Mouse (Mus musculus): ENCODE data around the gene Erc2.

DNA sequence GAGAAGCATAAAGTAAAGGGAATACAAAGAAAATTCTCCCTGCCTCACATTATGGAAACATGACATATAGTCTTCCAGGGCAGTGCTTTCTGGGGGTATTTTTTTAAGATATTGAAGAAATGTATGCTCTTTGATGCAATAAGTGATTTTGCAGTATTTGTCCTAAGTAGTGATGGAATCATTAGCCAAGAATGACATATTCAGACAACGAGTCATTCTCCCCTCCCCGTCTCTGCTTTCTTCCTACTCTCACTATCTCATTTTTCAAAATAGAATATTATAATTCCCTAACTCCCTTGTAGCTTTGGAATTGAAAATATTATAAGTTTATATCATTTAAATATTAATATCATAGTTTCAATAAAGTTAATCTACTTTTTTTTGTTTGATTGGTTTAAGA, 490.9 kb downstream of the Erc2 start:
- TF ChIP-seq FLI1 (IDR thresholded peaks at IDR 0.05; ENCODE audit: low read length) (no peak), GATA1 (IDR thresholded peaks at IDR 0.05; ENCODE audit: borderline replicate concordance, low read length) (no peak)
